Mouse (Mus musculus) embryo, embryonic 11.5 days (tissue): ENCODE data around the gene Crip1.
"Not testable (repeated sequence)": the region's sequence is repeated elsewhere in the genome, so short reads cannot be mapped to it uniquely, and the experiment has no call there.

Experiments used
- DNase-seq: peaks from one replicate; pipeline ENCODE4 v3.0.0-alpha.2; 2012; ENCODE audit warnings: low read depth, low spot score

Crip1 gene

GRCm38 (mm10) chr12:113181020-113181419 lies 34.9 kb downstream of the Crip1 start:
- no peak for DNase-seq

- no peak for DNase-seq
Observed at GRCm38 (mm10) chr12:113184945-113185344, 38.8 kb downstream of the Crip1 start.

GRCm38 (mm10) chr12:113185442-113186291 lies 39.6 kb downstream of the Crip1 start, which contains the start of gene Tmem121:
TSS of gene Tmem121 (plus strand) at chr12:113185930.
- no peak for DNase-seq

- no peak for DNase-seq
Observed at GRCm38 (mm10) chr12:113186326-113187010, 40.4 kb downstream of the Crip1 start.

GRCm38 (mm10) chr12:113187011-113187375 lies 40.9 kb downstream of the Crip1 start:
- DNase-seq: no peak

GRCm38 (mm10) chr12:113187584-113188295 lies 41.6 kb downstream of the Crip1 start:
- DNase-seq: peak; percentile 71

GRCm38 (mm10) chr12:113188349-113189055 lies 42.4 kb downstream of the Crip1 start:
- no peak for DNase-seq

- DNase-seq: no peak
Observed at GRCm38 (mm10) chr12:113193423-113193822, 47.3 kb downstream of the Crip1 start.

- not testable (repeated sequence) for DNase-seq
Observed at GRCm38 (mm10) chr12:113199132-113199531, 53.0 kb downstream of the Crip1 start.

GRCm38 (mm10) chr12:113201301-113201700 lies 55.2 kb downstream of the Crip1 start:
- no peak for DNase-seq

- no peak for DNase-seq
Observed at GRCm38 (mm10) chr12:113202008-113202407, 55.9 kb downstream of the Crip1 start.
